Mouse (Mus musculus) small intestine, adult 2 months (tissue): ENCODE data around the gene Phldb2. TPM values are rescaled to one million over a fixed set of nuclear protein-coding genes. Genes with fewer than 3 reads are reported as not detected.

Experiments
- H3K27ac ChIP-seq: fragments of 200-500 bp; 2 replicates; pipeline ENCODE4 v1.5.1; 2012; ENCODE audit warnings: low read depth, low read length, control low read depth, inconsistent platforms; ENCODE audit not compliant: insufficient read depth
- H3K27me3 ChIP-seq: fragments of 200-500 bp; 2 replicates; pipeline ENCODE4 v1.6.1; 2012; ENCODE audit warnings: mild to moderate bottlenecking, moderate library complexity, low read length, inconsistent platforms; ENCODE audit not compliant: control insufficient read depth, insufficient read depth
- H3K36me3 ChIP-seq: fragments of 200-500 bp; 2 replicates; pipeline ENCODE4 v1.6.1; 2012; ENCODE audit warnings: mild to moderate bottlenecking, low read length, control low read depth, inconsistent platforms; ENCODE audit not compliant: control insufficient read depth, insufficient read depth
- H3K4me1 ChIP-seq: fragments of 200-500 bp; 2 replicates; pipeline ENCODE4 v1.6.1; 2012; ENCODE audit warnings: low read length, inconsistent platforms, mixed read lengths; ENCODE audit not compliant: control insufficient read depth, insufficient read depth, insufficient read length
- H3K4me3 ChIP-seq: fragments of 200-500 bp; 2 replicates; pipeline ENCODE4 v1.5.1; 2012; ENCODE audit warnings: low read depth, mild to moderate bottlenecking, control low read depth, inconsistent platforms, low read length, moderate library complexity
- CTCF ChIP-seq: fragments of 200-500 bp; IDR thresholded peaks from 2 replicates; pipeline ENCODE4 v1.5.1; 2012; ENCODE audit warnings: low read depth, mild to moderate bottlenecking, control low read depth, inconsistent platforms, low read length, moderate library complexity, mixed read lengths; ENCODE audit not compliant: insufficient replicate concordance, insufficient read length; ENCODE audit errors: extremely low read depth
- POLR2A ChIP-seq: fragments of 200-500 bp; IDR thresholded peaks from 2 replicates; pipeline ENCODE4 v1.6.1; 2012; ENCODE audit warnings: low read depth, mild to moderate bottlenecking, control low read depth, inconsistent platforms, low read length, moderate library complexity
- WGBS: fragments of 180-500 bp; shearing (Covaris S2); methylation state at CpG from one replicate; pipeline ENCODE4 v1.1.7; 2018; 5-methylcytosine and 5-hydroxymethylcytosine counted together
- polyA plus RNA-seq: library from polyadenylated mRNA; depleted of rRNA; stranded (reverse); fragments of >200 nt; gene quantifications from 2 replicates; pipeline ENCODE4 v1.2.3, GENCODE M21; 2012

The Phldb2 gene
- polyA plus RNA-seq, 1 experiment, result 3.7 TPM

DNA sequence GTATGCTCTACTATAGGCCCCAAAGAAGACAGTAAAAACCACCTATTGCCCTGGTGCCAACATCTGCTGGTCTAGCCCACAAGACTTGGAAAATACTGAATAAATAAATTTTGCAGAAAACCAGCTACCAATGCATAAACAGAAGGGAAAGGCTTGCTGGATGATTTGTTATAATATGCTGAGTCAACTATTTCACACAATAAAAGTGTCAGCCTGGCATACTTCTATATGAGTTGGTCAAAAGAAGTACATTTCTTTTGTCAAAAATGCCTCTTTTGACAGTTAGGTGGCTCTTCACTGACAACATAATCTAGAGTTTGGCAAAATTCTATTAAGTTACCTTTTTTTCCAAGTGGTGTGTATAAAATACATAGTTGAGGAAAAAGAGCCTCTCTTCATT, 141.6 kb downstream of the Phldb2 start:
- H3K36me3 ChIP-seq, result no peaks in the 10 kb centered on the region
- H3K27ac ChIP-seq, result no peak overlapping the region
- H3K4me1 ChIP-seq, result peaks cover 8% of the 10 kb centered on the region; the same call in 1 of the 2 replicates
- no peak for TF ChIP-seq CTCF
- no peak for TF ChIP-seq POLR2A
- H3K27me3 ChIP-seq, result no peaks in the 10 kb centered on the region
- H3K4me3 ChIP-seq, result no peak overlapping the region

DNA sequence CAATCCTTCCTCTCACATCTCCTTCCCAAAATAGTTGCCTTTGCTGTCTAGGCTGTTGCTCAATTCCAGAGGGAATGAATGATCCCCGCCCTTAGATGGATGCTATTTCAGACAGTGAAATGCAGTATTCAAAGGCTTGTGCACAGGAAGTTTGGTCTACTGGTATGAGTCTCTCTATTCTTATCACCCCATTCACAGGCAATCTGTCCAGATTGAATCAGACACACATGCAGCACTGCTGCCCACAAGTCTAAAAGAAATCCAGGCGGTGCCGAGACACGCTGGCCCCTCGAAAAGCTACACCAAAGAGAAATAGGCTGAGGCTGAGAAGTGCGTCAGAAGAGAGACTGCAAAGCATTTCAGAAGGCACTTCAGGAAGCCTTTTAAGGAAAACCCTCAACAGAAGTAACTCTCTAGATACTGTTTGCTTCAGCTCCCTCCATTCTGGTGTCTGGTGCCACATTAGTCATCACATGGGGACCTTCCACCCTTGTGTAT, 142.5 kb downstream of the Phldb2 start:
- Histone ChIP-seq H3K27ac (peak overlapping the region; percentile 45), H3K4me3 (no peak overlapping the region), H3K27me3 (no peaks in the 10 kb centered on the region), H3K4me1 (peaks cover 8% of the 10 kb centered on the region; the same call in 1 of the 2 replicates), H3K36me3 (no peaks in the 10 kb centered on the region)
- no peak for TF ChIP-seq POLR2A
- no peak for TF ChIP-seq CTCF
- 41% methylated on average over 6 of the region's 6 CpGs for WGBS

DNA sequence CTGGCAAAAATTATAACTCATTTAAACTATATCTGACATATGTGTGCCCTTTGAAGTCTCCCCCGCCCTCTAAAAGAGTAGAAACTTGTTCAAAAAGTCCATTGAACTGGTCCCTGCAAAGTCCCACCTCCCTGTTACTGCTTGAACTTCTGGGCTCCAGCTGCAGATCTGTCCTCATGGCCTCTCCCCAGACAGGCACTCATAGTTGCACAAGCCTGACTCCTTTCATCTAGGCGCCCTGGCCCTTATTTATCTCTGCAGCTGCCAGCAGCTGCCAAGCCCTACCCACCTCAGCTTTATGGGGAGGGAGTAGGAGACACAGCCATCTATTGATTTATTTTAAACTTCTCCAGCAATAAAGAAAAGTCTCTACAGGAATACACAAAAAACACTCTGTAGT, 143.2 kb downstream of the Phldb2 start:
- Histone ChIP-seq H3K27me3 (no peaks in the 10 kb centered on the region), H3K4me3 (no peak overlapping the region), H3K36me3 (no peaks in the 10 kb centered on the region), H3K27ac (0 out of 2 replicates have a peak overlapping the region, but pooled peaks have one; percentile 45), H3K4me1 (peaks cover 8% of the 10 kb centered on the region; the same call in 1 of the 2 replicates)
- no peak for TF ChIP-seq POLR2A
- no peak for TF ChIP-seq CTCF
- WGBS, result 19% methylated on average over 2 of the region's 2 CpGs

DNA sequence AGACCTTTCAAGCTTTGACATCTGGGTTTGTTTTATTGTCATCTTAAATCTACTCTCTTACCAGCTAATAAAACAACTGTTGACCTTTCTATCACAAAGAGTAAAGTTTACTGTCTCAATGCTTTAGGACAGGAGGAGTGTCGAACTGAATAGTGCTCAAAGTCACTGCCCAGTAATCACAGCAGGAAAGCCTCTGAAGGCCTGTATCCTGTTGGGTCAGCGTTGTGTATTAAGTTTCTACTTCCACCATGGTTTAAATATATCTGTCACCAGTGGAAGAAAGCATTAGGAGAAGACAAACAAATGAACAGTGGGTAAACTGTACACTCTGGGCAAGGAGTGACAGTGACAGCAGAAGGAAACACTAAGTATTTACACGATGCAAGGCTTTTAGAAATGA, 148.7 kb downstream of the Phldb2 start:
- no peaks in the 10 kb centered on the region for H3K27me3 ChIP-seq
- no peak overlapping the region for H3K4me3 ChIP-seq
- no peak overlapping the region for H3K27ac ChIP-seq
- whole genome bisulfite sequencing, result 40% methylated on average over 3 of the region's 3 CpGs
- TF ChIP-seq POLR2A, result no peak
- TF ChIP-seq CTCF, result no peak
- H3K36me3 ChIP-seq, result no peaks in the 10 kb centered on the region
- no peaks in the 10 kb centered on the region for H3K4me1 ChIP-seq

DNA sequence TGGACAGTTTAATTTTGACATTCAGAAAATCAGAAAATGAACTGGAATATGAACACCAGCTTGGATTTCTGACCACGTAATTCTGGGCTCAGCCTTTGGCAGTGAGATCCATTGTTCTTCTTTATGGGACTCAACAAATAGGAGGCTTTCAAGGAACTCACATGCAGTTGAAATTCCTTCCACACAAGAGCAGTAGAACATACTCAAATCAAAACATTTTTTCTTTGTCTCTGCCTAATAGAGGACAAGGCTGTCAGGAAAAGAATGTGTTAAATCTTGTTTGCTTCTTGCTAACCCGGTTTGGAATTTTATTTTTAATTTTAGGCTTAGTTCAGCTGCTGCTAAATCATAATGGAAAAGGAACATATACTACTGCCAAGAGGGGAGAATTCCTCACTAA, 153.0 kb downstream of the Phldb2 start:
- no peak overlapping the region for H3K27ac ChIP-seq
- peaks cover 4% of the 10 kb centered on the region; the same call in 1 of the 2 replicates for H3K4me1 ChIP-seq
- no peaks in the 10 kb centered on the region for H3K27me3 ChIP-seq
- 69% methylated on average over 2 of the region's 2 CpGs for WGBS
- H3K4me3 ChIP-seq, result no peak overlapping the region
- TF ChIP-seq POLR2A, result no peak
- TF ChIP-seq CTCF, result no peak
- H3K36me3 ChIP-seq, result no peaks in the 10 kb centered on the region

DNA sequence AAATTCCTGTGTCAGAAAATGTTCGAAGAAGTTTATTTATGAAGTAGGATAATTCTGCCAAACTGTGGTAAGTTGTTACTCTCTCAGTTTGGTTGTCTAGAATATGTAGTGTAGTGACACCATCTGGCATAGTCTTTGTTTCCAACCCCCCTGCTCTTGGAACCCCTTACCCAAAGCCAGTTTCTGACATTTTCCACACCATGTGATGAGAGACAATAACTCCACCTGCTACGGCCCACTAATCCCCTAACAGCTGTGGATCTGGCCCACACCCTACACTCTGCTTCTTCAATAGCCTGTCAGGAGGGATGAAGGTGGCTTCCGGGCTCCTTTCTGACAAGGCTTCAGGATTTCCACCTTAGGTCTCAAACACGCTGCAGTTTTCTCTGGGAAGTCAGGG, 154.2 kb downstream of the Phldb2 start:
- TF ChIP-seq CTCF (no peak), POLR2A (no peak)
- Histone ChIP-seq H3K4me1 (peaks cover 4% of the 10 kb centered on the region; the same call in 1 of the 2 replicates), H3K4me3 (no peak overlapping the region), H3K36me3 (no peaks in the 10 kb centered on the region), H3K27me3 (no peaks in the 10 kb centered on the region), H3K27ac (0 out of 2 replicates have a peak overlapping the region, but pooled peaks have one; percentile 1)
- WGBS, result 87% methylated on average over 4 of the region's 4 CpGs

DNA sequence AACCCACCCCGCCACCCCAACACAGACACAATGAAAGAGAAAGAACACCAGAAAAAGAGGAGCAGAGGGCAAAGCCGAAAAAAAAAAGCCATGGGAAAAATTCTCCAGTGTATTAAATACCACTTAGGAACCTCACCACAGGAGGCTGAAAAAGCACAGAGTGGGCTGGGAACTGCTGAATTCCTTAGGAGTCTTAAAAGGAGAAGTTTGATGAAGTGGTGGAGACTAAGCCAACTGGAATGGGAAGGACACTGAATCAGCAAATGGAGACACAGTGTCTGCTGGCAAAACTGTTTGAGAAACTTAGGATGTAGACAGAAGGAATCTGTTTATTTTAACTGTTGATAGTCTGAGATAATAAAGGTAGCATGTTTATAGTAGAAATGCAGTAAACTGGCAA, 154.8 kb downstream of the Phldb2 start:
- WGBS, result 86% methylated on average over 2 of the region's 2 CpGs
- Histone ChIP-seq H3K4me1 (peaks cover 4% of the 10 kb centered on the region; the same call in 1 of the 2 replicates), H3K4me3 (no peak overlapping the region), H3K36me3 (no peaks in the 10 kb centered on the region), H3K27ac (no peak overlapping the region), H3K27me3 (no peaks in the 10 kb centered on the region)
- TF ChIP-seq POLR2A (no peak), CTCF (no peak)
